Mouse (Mus musculus) kidney, postnatal 4 days (tissue): Measurements from ENCODE around the gene Jchain.

Experiments
- DNase-seq, 2 experiments: peaks; one replicate each; pipeline ENCODE4 v3.0.0; 2021; ENCODE audit warnings: mixed read lengths in 2 of 2

Jchain gene

GRCm38 (mm10) chr5:88519232-88519631 lies 8.5 kb downstream of the Jchain start:
- peak; percentile 6 to 21 for DNase-seq

- no peak for DNase-seq
Observed at GRCm38 (mm10) chr5:88508990-88509389, 18.7 kb downstream of the Jchain start.

- DNase-seq, result no peak
Observed at GRCm38 (mm10) chr5:88508555-88508954, 19.1 kb downstream of the Jchain start.

- DNase-seq, result no peak
Observed at GRCm38 (mm10) chr5:88499781-88500180, 27.9 kb downstream of the Jchain start.

GRCm38 (mm10) chr5:88491111-88491510 lies 36.6 kb downstream of the Jchain start:
- no peak for DNase-seq

- DNase-seq, result no peak
Observed at GRCm38 (mm10) chr5:88489004-88489403, 38.7 kb downstream of the Jchain start.

- no peak for DNase-seq
Observed at GRCm38 (mm10) chr5:88487675-88488074, 40.0 kb downstream of the Jchain start, which contains the start of gene Enam. Enam (plus strand) TSS chr5:88487975.
